Mouse (Mus musculus) bone marrow macrophage, adult 2 months (primary cell): ENCODE data around the gene Psma5.

Experiments used
- CTCF ChIP-seq: IDR thresholded peaks from 2 replicates; pipeline ENCODE4 v1.5.1; 2012; ENCODE audit warnings: low read depth, mild to moderate bottlenecking, low read length, moderate library complexity
- POLR2A ChIP-seq: IDR thresholded peaks from 2 replicates; pipeline ENCODE4 v1.6.1; 2012; ENCODE audit warnings: mild to moderate bottlenecking, low read depth, low read length, borderline replicate concordance

DNA sequence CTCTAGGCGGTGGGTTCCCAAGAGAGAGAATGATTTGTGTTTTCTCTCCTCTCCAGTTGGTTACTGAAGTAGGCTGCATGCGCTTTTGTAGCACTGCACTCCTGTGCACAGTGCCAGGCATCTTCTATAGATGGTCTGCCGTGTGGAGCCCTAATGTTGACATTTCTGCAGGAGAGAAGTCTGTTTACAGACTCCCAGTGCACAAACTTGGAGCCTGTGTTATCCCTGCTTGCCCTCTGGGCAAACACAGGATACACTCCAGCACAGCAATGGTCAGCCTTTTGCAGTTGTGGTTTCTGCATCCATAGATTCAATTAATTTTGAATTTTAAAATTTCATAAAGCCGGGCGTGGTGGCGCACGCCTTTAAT lies 40.3 kb downstream of the Psma5 start:
- TF ChIP-seq CTCF (no peak), POLR2A (no peak)
